Mouse (Mus musculus): ENCODE results near the gene AC124502.3. TPM values are rescaled to one million over a fixed set of nuclear protein-coding genes. Genes with fewer than 3 reads are reported as not detected.

Gene AC124502.3
- polyA plus RNA-seq, 1 experiment from 2014 or later, result 2.4 TPM

GRCm38 (mm10) chr19:5062446-5062845, 23.8 kb downstream of the AC124502.3 start:
- no peaks in the 10 kb centered on the region for H3K9me3 ChIP-seq (ENCODE audit: control insufficient read depth, low read length)
- no peaks in the 10 kb centered on the region for H3K36me3 ChIP-seq (ENCODE audit: control insufficient read depth, insufficient read depth, low read length)
- H3K4me1 ChIP-seq (ENCODE audit: control insufficient read depth, insufficient read depth, low read depth, low read length), result peaks cover 2% of the 10 kb centered on the region
- no peak for ATAC-seq
- H3K27me3 ChIP-seq (replicated peaks; ENCODE audit: control insufficient read depth, insufficient read depth, low read length), result peaks cover 7% of the 10 kb centered on the region
- no peak overlapping the region for H3K4me2 ChIP-seq (ENCODE audit: low read length)
- 83% methylated on average over 6 of the region's 6 CpGs for WGBS
- H3K4me3 ChIP-seq (ENCODE audit: low read length), result no peak overlapping the region
- H3K27ac ChIP-seq (ENCODE audit: low read depth, low read length), result no peak overlapping the region
- H3K9ac ChIP-seq (ENCODE audit: low read depth, low read length), result no peak overlapping the region

- Histone ChIP-seq H3K4me3 (ENCODE audit: low read length) (no peak overlapping the region), H3K27me3 (replicated peaks; ENCODE audit: control insufficient read depth, insufficient read depth, low read length) (peaks cover 12% of the 10 kb centered on the region), H3K36me3 (ENCODE audit: control insufficient read depth, insufficient read depth, low read length) (no peaks in the 10 kb centered on the region), H3K9ac (ENCODE audit: low read depth, low read length) (no peak overlapping the region), H3K4me1 (ENCODE audit: control insufficient read depth, insufficient read depth, low read depth, low read length) (peaks cover 13% of the 10 kb centered on the region), H3K9me3 (ENCODE audit: control insufficient read depth, low read length) (no peaks in the 10 kb centered on the region), H3K27ac (ENCODE audit: low read depth, low read length) (no peak overlapping the region), H3K4me2 (ENCODE audit: low read length) (no peak overlapping the region)
- WGBS, result 68% methylated on average over 7 of the region's 7 CpGs
- ATAC-seq, result no peak
Observed at GRCm38 (mm10) chr19:5065104-5065503, 26.4 kb downstream of the AC124502.3 start.

DNA sequence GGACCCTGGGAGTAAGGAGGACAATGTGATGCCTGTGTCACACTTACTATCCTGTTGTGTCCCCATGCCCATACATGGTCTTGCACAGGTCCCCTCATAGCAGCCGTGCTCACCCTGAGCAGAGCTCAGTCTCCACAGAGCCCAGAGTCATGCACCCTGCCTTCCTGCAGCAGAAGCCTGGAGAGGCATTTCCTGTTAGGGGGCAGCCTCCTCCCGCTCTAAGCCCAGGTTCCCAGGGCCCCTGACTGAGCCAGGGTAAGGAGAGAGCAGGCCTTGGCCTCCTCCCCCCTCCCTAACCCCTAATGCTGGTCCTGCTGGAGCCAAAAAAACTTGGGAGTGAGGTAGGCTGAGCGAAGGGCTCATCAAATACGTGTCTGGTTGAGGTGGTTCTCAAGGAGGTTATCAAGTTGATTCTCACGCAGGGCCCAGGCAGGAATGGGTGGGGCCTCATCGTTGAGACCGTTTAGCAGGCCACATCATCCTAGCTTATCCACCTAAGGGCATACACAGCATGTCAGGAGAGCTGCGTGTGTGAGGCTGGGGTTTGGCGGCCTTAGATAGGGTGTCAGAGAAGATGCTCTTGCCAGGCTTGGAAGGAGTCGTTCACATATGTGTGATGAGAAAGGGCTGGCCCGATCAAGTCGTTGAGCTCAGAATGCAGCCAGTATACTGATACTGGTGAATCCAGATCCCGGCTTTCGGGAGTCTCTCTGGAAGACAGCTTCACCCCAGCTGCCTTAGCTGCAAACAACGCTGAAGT, 28.5 kb downstream of the AC124502.3 start:
- Histone ChIP-seq H3K9ac (ENCODE audit: low read depth, low read length) (peak overlapping the region; percentile 69; the same call in 1 of the 2 replicates), H3K4me2 (ENCODE audit: low read length) (peak overlapping the region; percentile 71), H3K27me3 (replicated peaks; ENCODE audit: control insufficient read depth, insufficient read depth, low read length) (peaks cover 12% of the 10 kb centered on the region), H3K4me1 (ENCODE audit: control insufficient read depth, insufficient read depth, low read depth, low read length) (peaks cover 22% of the 10 kb centered on the region), H3K36me3 (ENCODE audit: control insufficient read depth, insufficient read depth, low read length) (no peaks in the 10 kb centered on the region), H3K9me3 (ENCODE audit: control insufficient read depth, low read length) (no peaks in the 10 kb centered on the region), H3K27ac (ENCODE audit: low read depth, low read length) (0 out of 2 replicates have a peak overlapping the region, but pooled peaks have one; percentile 3), H3K4me3 (ENCODE audit: low read length) (peak overlapping the region; percentile 39)
- ATAC-seq, result no peak
- 14% methylated on average over 15 of the region's 15 CpGs for WGBS

DNA sequence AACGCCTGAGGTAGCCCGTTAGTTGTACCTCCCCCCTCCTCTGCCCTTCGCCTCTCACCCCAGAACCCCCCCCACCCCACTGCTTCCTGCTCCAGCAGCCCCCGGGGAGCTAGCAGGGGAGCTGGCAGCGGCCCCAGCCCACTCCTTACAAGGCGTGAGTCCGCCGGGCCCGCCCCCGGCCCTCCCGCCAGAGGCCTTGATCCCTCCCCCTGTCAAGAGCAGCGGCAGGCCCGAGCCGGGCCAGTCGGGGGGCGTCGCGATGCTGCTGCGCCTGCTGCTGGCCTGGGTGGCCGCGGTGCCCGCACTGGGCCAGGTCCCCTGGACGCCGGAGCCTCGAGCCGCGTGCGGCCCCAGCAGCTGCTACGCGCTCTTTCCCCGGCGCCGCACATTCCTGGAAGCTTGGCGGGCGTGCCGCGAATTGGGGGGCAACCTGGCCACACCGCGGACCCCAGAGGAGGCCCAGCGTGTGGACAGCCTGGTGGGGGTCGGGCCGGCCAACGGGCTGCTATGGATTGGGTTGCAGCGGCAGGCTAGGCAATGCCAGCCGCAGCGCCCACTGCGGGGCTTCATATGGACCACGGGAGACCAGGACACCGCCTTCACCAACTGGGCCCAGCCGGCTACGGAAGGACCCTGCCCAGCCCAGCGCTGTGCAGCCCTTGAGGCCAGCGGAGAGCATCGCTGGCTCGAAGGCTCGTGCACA, 29.3 kb downstream of the AC124502.3 start, which contains the start of gene Cd248:
Gene Cd248, plus strand, starts transcription at position 212 of the 703 bp plus-strand sequence.
- H3K27ac ChIP-seq (ENCODE audit: low read depth, low read length), result 0 out of 2 replicates have a peak within 1 kb of the TSS, but pooled peaks have one; percentile 3
- 1% methylated on average over 45 of the region's 56 CpGs for WGBS
- peaks cover 25% of the 10 kb centered on the region for H3K4me1 ChIP-seq (ENCODE audit: control insufficient read depth, insufficient read depth, low read depth, low read length)

DNA sequence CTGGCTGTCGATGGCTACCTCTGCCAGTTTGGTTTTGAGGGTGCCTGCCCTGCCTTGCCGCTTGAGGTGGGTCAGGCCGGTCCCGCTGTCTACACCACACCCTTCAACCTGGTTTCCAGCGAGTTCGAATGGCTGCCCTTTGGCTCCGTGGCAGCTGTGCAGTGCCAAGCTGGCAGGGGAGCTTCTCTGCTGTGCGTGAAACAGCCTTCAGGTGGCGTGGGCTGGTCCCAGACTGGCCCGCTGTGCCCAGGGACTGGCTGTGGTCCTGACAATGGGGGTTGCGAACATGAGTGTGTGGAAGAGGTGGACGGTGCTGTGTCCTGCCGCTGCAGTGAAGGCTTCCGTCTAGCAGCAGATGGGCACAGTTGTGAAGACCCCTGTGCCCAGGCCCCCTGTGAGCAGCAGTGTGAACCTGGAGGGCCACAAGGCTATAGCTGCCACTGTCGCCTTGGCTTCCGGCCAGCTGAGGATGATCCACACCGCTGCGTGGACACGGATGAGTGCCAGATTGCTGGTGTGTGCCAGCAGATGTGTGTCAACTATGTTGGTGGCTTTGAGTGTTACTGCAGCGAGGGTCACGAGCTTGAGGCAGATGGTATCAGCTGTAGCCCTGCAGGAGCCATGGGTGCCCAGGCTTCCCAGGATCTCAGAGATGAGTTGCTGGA, 30.0 kb downstream of the AC124502.3 start:
- Histone ChIP-seq H3K9ac (ENCODE audit: low read depth, low read length) (peak overlapping the region; percentile 69), H3K4me2 (ENCODE audit: low read length) (peak overlapping the region; percentile 71), H3K27ac (ENCODE audit: low read depth, low read length) (no peak overlapping the region), H3K4me1 (ENCODE audit: control insufficient read depth, insufficient read depth, low read depth, low read length) (peaks cover 25% of the 10 kb centered on the region), H3K4me3 (ENCODE audit: low read length) (peak overlapping the region; percentile 39), H3K27me3 (replicated peaks; ENCODE audit: control insufficient read depth, insufficient read depth, low read length) (peaks cover 12% of the 10 kb centered on the region), H3K9me3 (ENCODE audit: control insufficient read depth, low read length) (no peaks in the 10 kb centered on the region), H3K36me3 (ENCODE audit: control insufficient read depth, insufficient read depth, low read length) (no peaks in the 10 kb centered on the region)
- no peak for ATAC-seq
- WGBS, result 30% methylated on average over 21 of the region's 21 CpGs

More for the DNA sequence above, 29.3 kb downstream of the AC124502.3 start, which contains the start of gene Cd248:
- H3K36me3 ChIP-seq (ENCODE audit: control insufficient read depth, insufficient read depth, low read length), result no peaks in the 10 kb centered on the region
- H3K27me3 ChIP-seq (replicated peaks; ENCODE audit: control insufficient read depth, insufficient read depth, low read length), result peaks cover 12% of the 10 kb centered on the region
- peak within 1 kb of the TSS; percentile 71 for H3K4me2 ChIP-seq (ENCODE audit: low read length)
- peak within 1 kb of the TSS; percentile 39 for H3K4me3 ChIP-seq (ENCODE audit: low read length)
- H3K9me3 ChIP-seq (ENCODE audit: control insufficient read depth, low read length), result no peaks in the 10 kb centered on the region
- peak within 1 kb of the TSS; percentile 69 for H3K9ac ChIP-seq (ENCODE audit: low read depth, low read length)
- ATAC-seq, result peak; percentile 28

DNA sequence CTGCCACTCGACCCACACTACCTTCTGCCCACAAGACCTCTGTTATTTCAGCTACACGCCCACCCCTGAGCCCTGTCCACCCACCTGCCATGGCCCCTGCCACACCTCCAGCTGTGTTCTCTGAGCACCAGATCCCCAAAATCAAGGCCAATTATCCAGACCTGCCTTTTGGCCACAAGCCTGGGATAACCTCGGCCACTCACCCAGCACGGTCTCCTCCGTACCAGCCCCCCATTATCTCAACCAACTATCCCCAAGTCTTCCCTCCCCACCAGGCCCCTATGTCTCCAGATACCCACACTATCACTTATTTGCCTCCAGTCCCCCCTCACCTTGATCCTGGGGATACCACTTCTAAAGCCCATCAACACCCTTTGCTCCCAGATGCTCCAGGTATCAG, 30.8 kb downstream of the AC124502.3 start:
- H3K9me3 ChIP-seq (ENCODE audit: control insufficient read depth, low read length), result no peaks in the 10 kb centered on the region
- ATAC-seq, result no peak
- no peak overlapping the region for H3K4me3 ChIP-seq (ENCODE audit: low read length)
- H3K27ac ChIP-seq (ENCODE audit: low read depth, low read length), result no peak overlapping the region
- WGBS, result 83% methylated on average over 5 of the region's 5 CpGs
- no peaks in the 10 kb centered on the region for H3K36me3 ChIP-seq (ENCODE audit: control insufficient read depth, insufficient read depth, low read length)
- no peak overlapping the region for H3K9ac ChIP-seq (ENCODE audit: low read depth, low read length)
- peaks cover 14% of the 10 kb centered on the region for H3K27me3 ChIP-seq (replicated peaks; ENCODE audit: control insufficient read depth, insufficient read depth, low read length)
- H3K4me2 ChIP-seq (ENCODE audit: low read length), result peak overlapping the region; percentile 71
- H3K4me1 ChIP-seq (ENCODE audit: control insufficient read depth, insufficient read depth, low read depth, low read length), result peaks cover 25% of the 10 kb centered on the region

- peak overlapping the region; percentile 21 for H3K4me2 ChIP-seq (ENCODE audit: low read length)
Observed at GRCm38 (mm10) chr19:5069978-5070377, 31.3 kb downstream of the AC124502.3 start.

DNA sequence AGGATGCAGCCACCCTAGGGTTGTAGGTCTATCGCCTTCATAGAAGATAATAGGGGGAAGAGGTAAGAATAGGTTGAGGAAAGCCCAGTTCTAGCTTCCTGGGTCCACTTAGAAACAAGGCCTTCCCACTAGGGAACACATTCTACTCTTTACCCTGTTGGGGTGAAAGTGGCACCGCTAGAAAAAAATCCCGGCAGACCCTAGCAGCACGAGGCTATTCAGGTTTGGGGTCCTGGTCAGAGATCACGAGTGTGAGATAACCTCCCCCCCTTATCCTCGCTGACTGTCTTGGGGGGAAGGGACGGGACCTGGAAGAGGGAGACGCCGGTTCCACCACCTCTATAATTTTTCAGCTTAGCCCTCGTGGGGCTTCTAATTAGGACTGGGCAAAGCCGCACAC, 32.4 kb downstream of the AC124502.3 start:
- H3K27me3 ChIP-seq (replicated peaks; ENCODE audit: control insufficient read depth, insufficient read depth, low read length), result peaks cover 16% of the 10 kb centered on the region
- H3K4me2 ChIP-seq (ENCODE audit: low read length), result peak overlapping the region; percentile 81
- 10% methylated on average over 11 of the region's 11 CpGs for WGBS
- no peaks in the 10 kb centered on the region for H3K9me3 ChIP-seq (ENCODE audit: control insufficient read depth, low read length)
- H3K36me3 ChIP-seq (ENCODE audit: control insufficient read depth, insufficient read depth, low read length), result no peaks in the 10 kb centered on the region
- H3K9ac ChIP-seq (ENCODE audit: low read depth, low read length), result peak overlapping the region; percentile 63; the same call in 1 of the 2 replicates
- peaks cover 25% of the 10 kb centered on the region for H3K4me1 ChIP-seq (ENCODE audit: control insufficient read depth, insufficient read depth, low read depth, low read length)
- H3K27ac ChIP-seq (ENCODE audit: low read depth, low read length), result peak overlapping the region; percentile 54
- H3K4me3 ChIP-seq (ENCODE audit: low read length), result peak overlapping the region; percentile 45
- no peak for ATAC-seq

More at GRCm38 (mm10) chr19:5069978-5070377, 31.3 kb downstream of the AC124502.3 start:
- H3K36me3 ChIP-seq (ENCODE audit: control insufficient read depth, insufficient read depth, low read length), result no peaks in the 10 kb centered on the region
- H3K4me3 ChIP-seq (ENCODE audit: low read length), result no peak overlapping the region
- H3K4me1 ChIP-seq (ENCODE audit: control insufficient read depth, insufficient read depth, low read depth, low read length), result peaks cover 25% of the 10 kb centered on the region
- no peak overlapping the region for H3K27ac ChIP-seq (ENCODE audit: low read depth, low read length)
- H3K9ac ChIP-seq (ENCODE audit: low read depth, low read length), result no peak overlapping the region
- peaks cover 16% of the 10 kb centered on the region for H3K27me3 ChIP-seq (replicated peaks; ENCODE audit: control insufficient read depth, insufficient read depth, low read length)
- WGBS, result 83% methylated on average over 7 of the region's 7 CpGs
- no peaks in the 10 kb centered on the region for H3K9me3 ChIP-seq (ENCODE audit: control insufficient read depth, low read length)
- no peak for ATAC-seq

Data from hindbrain, embryonic 16.5 days (tissue).